Mouse (Mus musculus): ENCODE measurements at regions not wholly inside any gene's neighbourhood (a gene's known extent, or its start where the extent isn't known, plus 50 kb on each side); places are given as distances from the start of the nearest gene placed in this dataset.
"Not testable (repeated sequence)": the region's sequence is repeated elsewhere in the genome, so short reads cannot be mapped to it uniquely, and the experiment has no call there.

DNA sequence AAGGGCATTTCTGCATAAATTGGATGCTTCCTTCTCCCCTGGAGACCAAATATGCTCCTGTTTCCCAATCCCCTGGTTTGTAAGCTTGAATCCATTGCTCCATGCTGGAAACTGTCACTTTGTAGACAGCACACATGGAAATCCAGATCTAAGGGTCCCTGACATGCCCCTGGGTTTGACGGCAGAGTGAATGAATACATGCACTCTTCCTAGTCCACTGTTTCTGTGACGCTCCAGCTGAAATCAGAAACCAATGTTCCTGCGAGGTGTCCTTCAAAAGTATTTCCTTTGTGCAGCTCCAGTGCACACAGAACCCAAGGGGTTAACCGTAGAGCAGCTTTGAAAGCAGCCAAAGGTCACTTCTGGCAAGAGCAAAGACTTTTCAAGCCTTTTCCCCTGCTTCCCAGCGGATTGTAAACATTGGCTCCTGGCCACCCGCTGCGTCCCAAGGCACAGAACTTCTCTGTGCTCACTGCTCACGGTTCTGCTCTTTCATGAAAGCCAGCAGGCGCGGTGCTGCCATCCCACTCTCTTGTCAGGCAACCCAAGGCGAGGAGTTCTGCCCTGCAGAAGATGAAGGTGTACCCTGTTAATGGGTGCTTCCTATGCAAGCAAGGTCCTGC is 91.7 kb downstream of the Samd9l start:
- TF ChIP-seq EP300, CTCF (IDR thresholded peaks at IDR 0.05): not testable (repeated sequence)

Data from lung, postnatal 0 days (tissue).